Mouse (Mus musculus): ENCODE results near the gene Cyba. TPM values are rescaled to one million over a fixed set of nuclear protein-coding genes. Genes with fewer than 3 reads are reported as not detected.

Cyba gene
- polyA plus RNA-seq, 2 experiments = 71.3 to 146 TPM

DNA sequence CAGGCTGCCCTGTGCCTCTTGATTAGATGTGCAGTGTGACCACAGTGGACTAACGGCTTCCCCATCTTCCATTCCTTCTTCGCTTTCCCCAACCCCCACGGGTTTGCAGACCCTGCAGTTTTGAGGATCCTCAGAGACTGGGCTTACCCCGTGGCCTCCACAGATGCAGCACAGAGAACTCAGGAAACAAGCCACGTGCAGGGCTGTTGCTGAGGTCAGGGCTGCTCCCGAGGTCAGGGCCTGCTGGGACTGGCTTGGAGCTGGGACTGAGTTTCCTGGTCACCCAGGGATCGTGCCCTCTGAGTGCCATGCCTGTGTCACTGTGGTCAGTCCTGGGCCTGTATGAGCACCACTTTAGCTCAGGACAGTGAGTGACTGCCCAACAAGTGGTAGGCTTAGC lies 32.3 kb upstream of the Cyba start:
- H3K27ac ChIP-seq = no peak overlapping the region
- no peaks in the 10 kb centered on the region for H3K9me3 ChIP-seq (ENCODE audit: control insufficient read depth, low read length)
- WGBS (ENCODE audit: insufficient replicate concordance) = 13% methylated on average over 7 of the region's 7 CpGs
- TF ChIP-seq CTCF (IDR thresholded peaks at IDR 0.05; ENCODE audit: low read depth) = no peak
- no peak for TF ChIP-seq EP300 (IDR thresholded peaks at IDR 0.05; ENCODE audit: low read depth)
- ATAC-seq (ENCODE audit: insufficient read depth) (no peak), DNase-seq (ENCODE audit: low read depth in 3 of 3, low spot score in 3 of 3) (no peak)
- no peak overlapping the region for H3K4me2 ChIP-seq (ENCODE audit: low read depth)
- H3K27me3 ChIP-seq (ENCODE audit: control insufficient read depth, insufficient read depth, low read length) = peaks cover 18% of the 10 kb centered on the region
- no peaks in the 10 kb centered on the region for H3K36me3 ChIP-seq (replicated peaks; ENCODE audit: control insufficient read depth, insufficient read depth, low read depth)
- no peak overlapping the region for H3K4me3 ChIP-seq (ENCODE audit: insufficient read depth in 1 of 2, low read depth in 2 of 2, low read length in 2 of 2)
- H3K9ac ChIP-seq (replicated peaks) = no peak overlapping the region
- peaks cover 0 to 27% of the 10 kb centered on the region in 2 experiments; a peak in 3 of 4 replicates for H3K4me1 ChIP-seq (replicated peaks; ENCODE audit: control insufficient read depth in 2 of 2, insufficient read depth in 2 of 2, low read length in 1 of 2)

GRCm38 (mm10) chr8:122463651-122464640 lies 31.2 kb upstream of the Cyba start:
- no peaks in the 10 kb centered on the region for H3K9me3 ChIP-seq (ENCODE audit: control insufficient read depth, low read length)
- H3K4me1 ChIP-seq (replicated peaks; ENCODE audit: control insufficient read depth in 2 of 2, insufficient read depth in 2 of 2, low read length in 1 of 2) = peaks cover 0 to 27% of the 10 kb centered on the region in 2 experiments; a peak in 3 of 4 replicates
- DNase-seq (ENCODE audit: low read depth in 3 of 3, low spot score in 3 of 3) (no peak), ATAC-seq (ENCODE audit: insufficient read depth) (no peak)
- peaks cover 23% of the 10 kb centered on the region for H3K27me3 ChIP-seq (ENCODE audit: control insufficient read depth, insufficient read depth, low read length)
- no peak for TF ChIP-seq CTCF (IDR thresholded peaks at IDR 0.05; ENCODE audit: low read depth)
- TF ChIP-seq EP300 (IDR thresholded peaks at IDR 0.05; ENCODE audit: low read depth) = no peak
- no peak overlapping the region; the same call in 1 of the 2 replicates for H3K4me2 ChIP-seq (ENCODE audit: low read depth)
- H3K4me3 ChIP-seq (ENCODE audit: insufficient read depth in 1 of 2, low read depth in 2 of 2, low read length in 2 of 2) = no peak overlapping the region
- H3K9ac ChIP-seq (replicated peaks) = no peak overlapping the region
- 16% methylated on average over 12 of the region's 12 CpGs for WGBS (ENCODE audit: insufficient replicate concordance)
- H3K36me3 ChIP-seq (replicated peaks; ENCODE audit: control insufficient read depth, insufficient read depth, low read depth) = no peaks in the 10 kb centered on the region
- no peak overlapping the region for H3K27ac ChIP-seq

GRCm38 (mm10) chr8:122462510-122462909 lies 29.8 kb upstream of the Cyba start:
- 59% methylated on average over 8 of the region's 8 CpGs for WGBS (ENCODE audit: insufficient replicate concordance)
- no peak overlapping the region for H3K4me3 ChIP-seq (ENCODE audit: insufficient read depth in 1 of 2, low read depth in 2 of 2, low read length in 2 of 2)
- H3K27me3 ChIP-seq (ENCODE audit: control insufficient read depth, insufficient read depth, low read length) = peaks cover 27% of the 10 kb centered on the region
- H3K4me1 ChIP-seq (replicated peaks; ENCODE audit: control insufficient read depth in 2 of 2, insufficient read depth in 2 of 2, low read length in 1 of 2) = peaks cover 0 to 27% of the 10 kb centered on the region in 2 experiments; a peak in 3 of 4 replicates
- DNase-seq (ENCODE audit: low read depth in 3 of 3, low spot score in 3 of 3) = no peak
- no peak for ATAC-seq (ENCODE audit: insufficient read depth)
- no peaks in the 10 kb centered on the region for H3K36me3 ChIP-seq (replicated peaks; ENCODE audit: control insufficient read depth, insufficient read depth, low read depth)
- H3K9ac ChIP-seq (replicated peaks) = no peak overlapping the region
- no peak overlapping the region for H3K27ac ChIP-seq
- no peak overlapping the region for H3K4me2 ChIP-seq (ENCODE audit: low read depth)
- TF ChIP-seq EP300 (IDR thresholded peaks at IDR 0.05; ENCODE audit: low read depth) (no peak), CTCF (IDR thresholded peaks at IDR 0.05; ENCODE audit: low read depth) (no peak)
- H3K9me3 ChIP-seq (ENCODE audit: control insufficient read depth, low read length) = no peaks in the 10 kb centered on the region

DNA sequence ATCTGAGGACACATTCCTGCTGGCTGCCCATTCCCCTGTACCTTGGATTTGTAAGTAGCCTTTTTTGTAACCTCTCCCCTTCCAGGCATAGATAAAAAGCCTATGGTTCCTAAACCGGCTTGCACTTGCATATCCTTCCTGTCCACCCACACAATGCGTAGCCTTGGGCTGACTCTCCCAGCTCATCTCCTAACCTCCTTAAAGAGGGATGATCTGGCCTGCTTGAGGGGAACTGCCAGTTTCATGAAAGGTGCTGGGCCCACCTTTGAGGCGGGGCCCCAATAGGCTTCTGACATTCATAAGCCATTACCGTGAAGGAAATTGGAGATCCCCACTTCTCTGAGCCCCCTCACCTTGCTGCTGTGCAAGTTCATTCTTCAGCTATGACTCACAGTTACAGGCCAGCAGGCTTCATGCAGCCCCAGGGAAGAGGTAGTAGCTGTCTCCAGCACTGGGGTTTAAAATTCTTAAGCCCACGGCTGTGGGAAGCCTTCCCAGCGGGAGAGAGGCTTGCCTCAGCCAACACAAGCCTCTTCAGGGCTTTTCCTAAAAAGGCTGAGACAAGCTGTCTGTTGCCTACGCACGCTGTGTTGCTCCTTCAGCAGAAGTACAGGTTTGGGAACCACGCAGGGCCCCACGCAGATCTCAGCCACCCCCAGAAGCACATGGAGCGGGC lies 28.9 kb upstream of the Cyba start:
- no peak overlapping the region for H3K9ac ChIP-seq (replicated peaks)
- ATAC-seq (ENCODE audit: insufficient read depth) = no peak
- TF ChIP-seq CTCF (IDR thresholded peaks at IDR 0.05; ENCODE audit: low read depth) = no peak
- no peak for TF ChIP-seq EP300 (IDR thresholded peaks at IDR 0.05; ENCODE audit: low read depth)
- WGBS (ENCODE audit: insufficient replicate concordance) = 61% methylated on average over 11 of the region's 11 CpGs
- H3K4me3 ChIP-seq (ENCODE audit: insufficient read depth in 1 of 2, low read depth in 2 of 2, low read length in 2 of 2) = no peak overlapping the region
- no peak for DNase-seq (ENCODE audit: low read depth in 3 of 3, low spot score in 3 of 3)
- H3K4me1 ChIP-seq (replicated peaks; ENCODE audit: control insufficient read depth in 2 of 2, insufficient read depth in 2 of 2, low read length in 1 of 2) = peaks cover 0 to 27% of the 10 kb centered on the region in 2 experiments; a peak in 3 of 4 replicates
- no peaks in the 10 kb centered on the region for H3K36me3 ChIP-seq (replicated peaks; ENCODE audit: control insufficient read depth, insufficient read depth, low read depth)
- H3K9me3 ChIP-seq (ENCODE audit: control insufficient read depth, low read length) = no peaks in the 10 kb centered on the region
- no peak overlapping the region for H3K27ac ChIP-seq
- H3K27me3 ChIP-seq (ENCODE audit: control insufficient read depth, insufficient read depth, low read length) = peaks cover 27% of the 10 kb centered on the region
- H3K4me2 ChIP-seq (ENCODE audit: low read depth) = no peak overlapping the region

Measured in liver, embryonic 14.5 days (tissue).